Mouse (Mus musculus) liver, postnatal 0 days (tissue): ENCODE results near the gene Col4a2.

Experiments used
- CTCF ChIP-seq: sonication (generic); IDR thresholded peaks from 2 replicates; pipeline ENCODE4 v1.5.1; 2016; ENCODE audit warnings: antibody characterized with exemption, low read depth
- EP300 ChIP-seq: IDR thresholded peaks from 2 replicates; pipeline ENCODE4 v1.6.1; 2016; ENCODE audit warnings: antibody characterized with exemption, low read depth, mild to moderate bottlenecking

- TF ChIP-seq EP300 = no peak
- no peak for TF ChIP-seq CTCF
Observed at GRCm38 (mm10) chr8:11374326-11375076, 61.9 kb downstream of the Col4a2 start.
